Mouse (Mus musculus) stomach, postnatal 0 days (tissue): ENCODE measurements around the gene Dnajb14. TPM values are rescaled to one million over a fixed set of nuclear protein-coding genes. Genes with fewer than 3 reads are reported as not detected.

ENCODE experiments used
- ATAC-seq: fragments of 200-750 bp; cut with Nextera tagmentation; 2 replicates; pipeline ENCODE4 v1.8.0; 2017; ENCODE audit not compliant: low FRiP score, low TSS enrichment
- DNase-seq: peaks from one replicate; pipeline ENCODE4 v3.0.0-alpha.2; 2016; ENCODE audit warnings: low spot score
- H3K27ac ChIP-seq: fragments of 300-500 bp; sonication (generic); replicated peaks from 2 replicates; pipeline ENCODE4 v1.5.1; 2014; ENCODE audit warnings: mild to moderate bottlenecking, control low read depth
- H3K27me3 ChIP-seq: fragments of 300-500 bp; sonication (generic); 2 replicates; pipeline ENCODE4 v1.6.1; 2014; ENCODE audit warnings: low read length; ENCODE audit not compliant: control insufficient read depth, insufficient read depth
- H3K36me3 ChIP-seq: fragments of 300-500 bp; sonication (generic); 2 replicates; pipeline ENCODE4 v1.6.1; 2014; ENCODE audit warnings: low read length, mixed read lengths; ENCODE audit not compliant: control insufficient read depth, insufficient read depth
- H3K4me1 ChIP-seq: fragments of 300-500 bp; sonication (generic); replicated peaks from 2 replicates; pipeline ENCODE4 v1.6.1; 2014; ENCODE audit warnings: antibody characterized with exemption; ENCODE audit not compliant: control insufficient read depth, insufficient read depth
- H3K4me2 ChIP-seq: fragments of 300-500 bp; sonication (generic); replicated peaks from 2 replicates; pipeline ENCODE4 v1.6.1; 2014; ENCODE audit warnings: low read depth, mild to moderate bottlenecking, control low read depth, moderate library complexity
- H3K4me3 ChIP-seq: fragments of 300-500 bp; sonication (generic); 2 replicates; pipeline ENCODE4 v1.5.1; 2014; ENCODE audit warnings: low read depth, low read length, control low read depth
- H3K9ac ChIP-seq: fragments of 300-500 bp; sonication (generic); 2 replicates; pipeline ENCODE4 v1.6.1; 2014; ENCODE audit warnings: mild to moderate bottlenecking, low read length, control low read depth, mixed read lengths
- H3K9me3 ChIP-seq: fragments of 300-500 bp; sonication (generic); 2 replicates; pipeline ENCODE4 v1.6.1; 2016; ENCODE audit warnings: low read length; ENCODE audit not compliant: control insufficient read depth
- CTCF ChIP-seq: IDR thresholded peaks from 2 replicates; pipeline ENCODE4 v1.5.1; 2016; ENCODE audit warnings: antibody characterized with exemption, low read depth, mild to moderate bottlenecking, moderate library complexity
- EP300 ChIP-seq: optimal IDR thresholded peaks from 2 replicates; pipeline ENCODE3; 2016; ENCODE audit warnings: antibody characterized with exemption
- WGBS: fragments of 180-500 bp; shearing (Covaris S2); extraction: QIAGEN DNeasy Blood & Tissue Kit; methylation state at CpG from one replicate; pipeline ENCODE4 v1.1.7; 2014; 5-methylcytosine and 5-hydroxymethylcytosine counted together
- polyA plus RNA-seq: library from polyadenylated mRNA; unstranded; fragments of >200 nt; fragmentation: Nextera tagmentation; extraction: Ambion mirVana; gene quantifications from 2 replicates; pipeline ENCODE4 v1.2.1, GENCODE M21; 2015

Dnajb14 gene
- polyA plus RNA-seq, 1 experiment from 2014 or later, result 12.6 TPM

DNA sequence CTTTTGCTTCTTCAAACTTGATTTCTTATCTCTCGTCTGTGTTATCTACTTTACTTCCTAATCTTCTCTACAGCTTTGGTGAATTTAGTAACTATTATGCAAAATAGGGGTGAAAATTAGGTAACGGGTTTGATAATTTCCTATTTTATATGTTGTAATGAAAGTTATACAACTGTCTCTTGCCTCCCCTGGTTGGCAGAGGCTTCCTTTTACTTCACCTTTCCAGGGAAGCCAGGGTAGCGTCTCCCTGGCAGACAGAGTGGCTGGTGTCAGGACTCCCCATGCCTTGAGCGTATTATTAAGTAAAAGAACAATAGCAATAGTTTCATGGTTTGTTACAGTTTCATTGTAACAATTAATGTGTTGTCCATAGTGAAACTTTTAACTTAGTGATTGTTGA lies 26.3 kb downstream of the Dnajb14 start:
- TF ChIP-seq EP300 (no peak), CTCF (no peak)
- Histone ChIP-seq H3K27ac (no peak overlapping the region), H3K9me3 (no peaks in the 10 kb centered on the region), H3K27me3 (no peaks in the 10 kb centered on the region), H3K9ac (no peak overlapping the region), H3K36me3 (peaks cover 4% of the 10 kb centered on the region; the same call in 1 of the 2 replicates), H3K4me2 (no peak overlapping the region), H3K4me1 (no peaks in the 10 kb centered on the region), H3K4me3 (no peak overlapping the region)
- WGBS, result 83% methylated on average over 4 of the region's 4 CpGs
- DNase-seq (no peak), ATAC-seq (no peak)

DNA sequence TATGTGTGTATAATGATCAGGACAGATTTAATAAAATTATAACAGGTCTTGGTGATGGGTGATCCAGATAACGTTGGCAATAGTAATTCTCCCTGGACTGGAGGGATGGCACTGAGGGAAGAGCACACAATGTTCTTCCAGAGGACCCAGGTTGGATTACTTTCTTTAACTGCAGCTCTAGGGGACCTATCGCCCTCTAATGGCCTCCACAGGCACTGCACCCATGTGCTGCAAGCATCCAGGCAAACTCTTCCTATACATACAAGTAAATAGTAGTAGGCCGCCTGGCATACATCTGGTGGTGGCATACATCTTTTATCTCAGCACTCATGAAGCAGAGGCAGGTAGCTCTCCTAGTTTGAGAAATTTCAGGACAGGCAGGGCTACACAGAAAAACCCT lies 27.7 kb downstream of the Dnajb14 start:
- H3K4me3 ChIP-seq, result no peak overlapping the region
- 98% methylated on average over 3 of the region's 3 CpGs for WGBS
- H3K27me3 ChIP-seq, result no peaks in the 10 kb centered on the region
- no peak overlapping the region for H3K9ac ChIP-seq
- no peak for ATAC-seq
- DNase-seq, result peak; percentile 21
- no peaks in the 10 kb centered on the region for H3K9me3 ChIP-seq
- no peaks in the 10 kb centered on the region; the same call in 1 of the 2 replicates for H3K36me3 ChIP-seq
- H3K4me2 ChIP-seq, result no peak overlapping the region
- TF ChIP-seq CTCF, result peak; percentile 61
- TF ChIP-seq EP300, result no peak
- no peak overlapping the region for H3K27ac ChIP-seq
- no peaks in the 10 kb centered on the region for H3K4me1 ChIP-seq

DNA sequence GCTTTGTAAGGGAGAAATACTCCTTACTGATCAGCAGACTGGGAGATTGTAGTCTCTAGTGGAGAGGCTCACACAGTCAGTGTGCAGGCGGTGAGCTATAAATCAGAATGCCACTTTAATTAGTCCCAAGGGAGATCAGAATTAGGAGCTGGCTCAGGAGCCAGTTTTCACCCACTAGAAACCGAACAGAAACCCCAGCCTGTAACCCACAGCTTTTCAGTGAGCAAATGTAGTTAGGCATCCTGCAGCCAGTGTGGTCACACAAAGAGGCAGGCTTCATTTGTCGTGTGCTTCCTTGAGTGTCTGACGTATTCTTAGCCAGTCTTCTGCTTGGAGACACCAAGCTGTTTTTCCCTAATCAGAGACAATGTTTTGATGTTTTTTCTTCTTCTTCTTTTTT lies 28.9 kb downstream of the Dnajb14 start:
- no peak for TF ChIP-seq EP300
- no peak for TF ChIP-seq CTCF
- ATAC-seq (no peak), DNase-seq (no peak)
- Histone ChIP-seq H3K9ac (no peak overlapping the region), H3K4me2 (no peak overlapping the region), H3K4me1 (no peaks in the 10 kb centered on the region), H3K27ac (no peak overlapping the region), H3K27me3 (no peaks in the 10 kb centered on the region), H3K9me3 (no peaks in the 10 kb centered on the region), H3K4me3 (no peak overlapping the region), H3K36me3 (no peaks in the 10 kb centered on the region; the same call in 1 of the 2 replicates)
- 88% methylated on average over 4 of the region's 4 CpGs for WGBS

DNA sequence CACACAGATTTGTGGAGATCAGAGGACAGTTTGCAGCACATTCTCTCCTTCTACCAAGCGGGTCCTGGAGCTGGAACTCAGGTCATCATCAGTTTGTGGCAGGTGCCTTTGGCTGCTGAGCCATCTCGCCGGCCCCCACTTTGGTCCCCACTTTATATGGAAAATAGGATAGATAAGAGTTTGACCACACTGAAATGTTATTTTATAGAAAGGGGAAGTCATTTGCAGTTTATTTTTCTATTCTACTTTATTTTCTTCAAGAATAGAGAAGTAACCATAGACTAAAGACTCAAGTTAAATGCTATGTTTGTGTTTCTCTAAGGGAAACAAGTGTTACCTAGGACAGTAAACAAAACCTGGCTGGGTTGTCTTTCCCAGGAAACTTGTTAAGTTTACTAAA lies 29.4 kb downstream of the Dnajb14 start:
- Histone ChIP-seq H3K9me3 (no peaks in the 10 kb centered on the region), H3K27me3 (no peaks in the 10 kb centered on the region), H3K4me3 (no peak overlapping the region), H3K9ac (no peak overlapping the region), H3K27ac (no peak overlapping the region), H3K4me1 (no peaks in the 10 kb centered on the region), H3K36me3 (no peaks in the 10 kb centered on the region; the same call in 1 of the 2 replicates), H3K4me2 (no peak overlapping the region)
- WGBS, result 94% methylated on average over 3 of the region's 3 CpGs
- DNase-seq (no peak), ATAC-seq (no peak)
- TF ChIP-seq EP300 (no peak), CTCF (no peak)

DNA sequence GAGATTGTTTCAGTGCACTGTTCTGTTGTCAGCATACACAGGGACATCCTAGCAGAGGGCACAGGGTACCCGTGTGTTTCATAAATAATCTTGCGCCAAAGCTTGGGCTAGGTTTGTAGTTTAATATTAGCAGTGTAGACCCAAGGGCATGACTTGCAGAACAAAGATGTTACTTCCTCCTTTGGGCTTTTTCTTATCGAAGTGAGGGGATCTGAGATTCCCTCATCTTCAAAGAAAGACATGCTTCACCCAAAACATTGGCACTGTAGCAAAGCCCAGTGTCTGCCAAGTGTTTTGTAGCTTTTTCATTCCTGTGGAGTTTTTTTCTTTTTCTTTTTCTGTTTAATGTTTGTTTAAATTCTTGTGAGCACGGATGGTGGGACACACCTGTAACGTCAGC lies 30.2 kb downstream of the Dnajb14 start:
- ATAC-seq, result no peak
- no peaks in the 10 kb centered on the region for H3K27me3 ChIP-seq
- H3K9me3 ChIP-seq, result no peaks in the 10 kb centered on the region
- no peak for DNase-seq
- no peak overlapping the region for H3K4me3 ChIP-seq
- H3K4me1 ChIP-seq, result no peaks in the 10 kb centered on the region
- H3K4me2 ChIP-seq, result no peak overlapping the region
- no peak overlapping the region for H3K9ac ChIP-seq
- WGBS, result 79% methylated on average over 5 of the region's 5 CpGs
- TF ChIP-seq CTCF, result no peak
- TF ChIP-seq EP300, result no peak
- no peak overlapping the region for H3K27ac ChIP-seq
- no peaks in the 10 kb centered on the region; the same call in 1 of the 2 replicates for H3K36me3 ChIP-seq

DNA sequence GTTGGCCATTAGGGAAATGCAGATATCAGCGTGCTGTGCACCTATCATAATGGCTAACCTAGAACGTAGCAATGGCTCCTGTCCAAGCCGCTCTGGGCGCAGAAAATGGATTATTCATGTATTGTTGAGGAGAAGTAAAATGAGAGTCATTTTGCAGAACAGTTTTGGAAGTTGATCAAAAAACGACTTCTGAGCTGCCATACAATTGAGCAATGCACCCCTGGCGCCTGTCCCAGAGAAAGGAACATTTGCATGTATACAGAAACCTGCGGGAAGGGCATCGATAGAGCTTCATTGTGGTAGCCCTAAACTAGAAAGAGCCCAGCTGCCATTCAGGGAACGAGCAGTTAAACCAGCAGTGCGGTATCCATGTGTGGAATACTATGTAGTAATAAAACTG lies 32.7 kb downstream of the Dnajb14 start:
- DNase-seq (no peak), ATAC-seq (no peak)
- TF ChIP-seq EP300, result no peak
- TF ChIP-seq CTCF, result no peak

More for the DNA sequence above, 32.7 kb downstream of the Dnajb14 start:
- 66% methylated on average over 10 of the region's 10 CpGs for WGBS
- Histone ChIP-seq H3K36me3 (peaks cover 6% of the 10 kb centered on the region; the same call in 1 of the 2 replicates), H3K4me3 (no peak overlapping the region), H3K27me3 (no peaks in the 10 kb centered on the region), H3K9me3 (no peaks in the 10 kb centered on the region), H3K4me2 (no peak overlapping the region), H3K9ac (no peak overlapping the region), H3K4me1 (no peaks in the 10 kb centered on the region), H3K27ac (no peak overlapping the region)
